In genomic region chr10:63978101-63978500, GRCm38 (mm10) we compare ENCODE assay signal across 11 mouse cellular contexts. TPM values are rescaled to one million over a fixed set of nuclear protein-coding genes. Genes with fewer than 3 reads are reported as not detected.
DNase-seq lines count a peak whose midpoint lies in the region; ATAC-seq and TF ChIP-seq lines count a peak whose summit lies in the region.
"Had no signal": no experiment of that assay in that cellular context is flagged by ENCODE, and none has a peak within 500 bp of the region (broad histone marks: within the 10 kb centered on the region; RNA-seq: fewer than 3 reads in every experiment).

No protein-coding gene starts in this region.

- intact Hi-C loops in heart, postnatal 10 days (cut with DNase I) = no loop called here

- peak overlapping the region; percentile 20; the same call in 1 of the 2 replicates for H3K27ac ChIP-seq in heart, embryonic 13.5 days (replicated peaks)
- H3K27ac ChIP-seq in forebrain, embryonic 15.5 days (replicated peaks) = peak overlapping the region; percentile 47; the same call in 1 of the 2 replicates
- H3K27ac ChIP-seq in midbrain, embryonic 11.5 days (ENCODE audit: low read depth, low read length) = peak overlapping the region; percentile 6; the same call in 1 of the 2 replicates

- 29% methylated on average over 11 of the region's 11 CpGs for WGBS in heart, embryonic 13.5 days
- WGBS in forebrain, embryonic 15.5 days = 16% methylated on average over 11 of the region's 11 CpGs
- WGBS in midbrain, embryonic 11.5 days = 47% methylated on average over 11 of the region's 11 CpGs

- ATAC-seq in heart, embryonic 13.5 days (ENCODE audit: extremely low read depth, insufficient number of reproducible peaks, low FRiP score, low TSS enrichment) = no peak
- ATAC-seq in forebrain, embryonic 15.5 days (replicated peaks) = peak; percentile 47
- peak; percentile 46 for ATAC-seq in midbrain, embryonic 11.5 days (ENCODE audit: low FRiP score)

- no peaks in the 10 kb centered on the region for H3K36me3 ChIP-seq in heart, embryonic 13.5 days
- no peaks in the 10 kb centered on the region for H3K36me3 ChIP-seq in forebrain, embryonic 15.5 days
- H3K36me3 ChIP-seq in midbrain, embryonic 11.5 days (ENCODE audit: control insufficient read depth, insufficient read depth, low read length) = no peaks in the 10 kb centered on the region

- H3K9me3 ChIP-seq in heart, embryonic 13.5 days = no peaks in the 10 kb centered on the region
- no peaks in the 10 kb centered on the region for H3K9me3 ChIP-seq in forebrain, embryonic 15.5 days
- no peaks in the 10 kb centered on the region for H3K9me3 ChIP-seq in midbrain, embryonic 11.5 days (ENCODE audit: control insufficient read depth, low read length)

- no peak for TF ChIP-seq POLR2A in brain, embryonic 14.5 days (IDR thresholded peaks at IDR 0.05; ENCODE audit: borderline replicate concordance, extremely low read depth, insufficient read depth, insufficient read length, poor library complexity, severe bottlenecking)

- H3K4me1 ChIP-seq in heart, embryonic 13.5 days = peaks cover 14% of the 10 kb centered on the region
- peaks cover 15% of the 10 kb centered on the region for H3K4me1 ChIP-seq in forebrain, embryonic 15.5 days
- H3K4me1 ChIP-seq in midbrain, embryonic 11.5 days (ENCODE audit: control insufficient read depth, insufficient read depth, low read length) = peaks cover 5% of the 10 kb centered on the region; the same call in 1 of the 2 replicates

- H3K4me3 ChIP-seq in heart, embryonic 13.5 days = peak overlapping the region; percentile 26
- H3K4me3 ChIP-seq in forebrain, embryonic 15.5 days = peak overlapping the region; percentile 16
- H3K4me3 ChIP-seq in midbrain, embryonic 11.5 days (ENCODE audit: low read depth, low read length) = no peak overlapping the region

- H3K27me3 ChIP-seq in heart, embryonic 13.5 days (replicated peaks) = no peaks in the 10 kb centered on the region
- no peaks in the 10 kb centered on the region for H3K27me3 ChIP-seq in forebrain, embryonic 15.5 days
- H3K27me3 ChIP-seq in midbrain, embryonic 11.5 days (ENCODE audit: control insufficient read depth, insufficient read depth, low read length) = no peaks in the 10 kb centered on the region

- H3K9ac ChIP-seq in heart, embryonic 13.5 days = 0 out of 2 replicates have a peak overlapping the region, but pooled peaks have one; percentile 10
- H3K9ac ChIP-seq in forebrain, embryonic 15.5 days (replicated peaks) = 0 out of 2 replicates have a peak overlapping the region, but pooled peaks have one; percentile 18
- H3K9ac ChIP-seq in midbrain, embryonic 11.5 days (ENCODE audit: low read length) = no peak overlapping the region

- no peak for TF ChIP-seq CTCF in brain, embryonic 14.5 days (IDR thresholded peaks at IDR 0.05; ENCODE audit: borderline replicate concordance, extremely low read depth, insufficient read depth, insufficient read length)

- peak overlapping the region; percentile 58 for H3K4me2 ChIP-seq in heart, embryonic 13.5 days
- H3K4me2 ChIP-seq in forebrain, embryonic 15.5 days (replicated peaks) = peak overlapping the region; percentile 34
- no peak overlapping the region; the same call in 1 of the 2 replicates for H3K4me2 ChIP-seq in midbrain, embryonic 11.5 days

- no peak for DNase-seq in heart, postnatal 10 days
- peak; percentile 69 for DNase-seq in brain, embryonic 14.5 days (ENCODE audit: low read depth)
- DNase-seq in midbrain, embryonic 11.5 days (ENCODE audit: low spot score, missing footprints) = peak; percentile 85
- no peak for DNase-seq in thymus, postnatal 25 days
- DNase-seq in adrenal gland, adult 2 months = no peak
- DNase-seq in MN1 (ENCODE audit: low spot score) = no peak
- DNase-seq: adrenal gland, adult 8-10 months had no signal

RNA-seq across cellular contexts. Expression of gene Gm10118, which starts 50.9 kb away (rescaled TPM):
- 1.9 and 2.3 TPM in 2 replicates for polyA plus RNA-seq in heart, embryonic 13.5 days (2015; fragmentation: Nextera tagmentation; extraction: Ambion mirVana)
- total RNA-seq in heart, postnatal 10 days (2021) = not detected
- 0.39 and 1.4 TPM in 2 replicates for polyA plus RNA-seq in brain, embryonic 14.5 days (2012; rRNA removed)
- polyA plus RNA-seq in forebrain, embryonic 15.5 days (2015; fragmentation: Nextera tagmentation; extraction: Ambion mirVana) = 0.70 and 0.73 TPM in 2 replicates
- 0.07 and 0.12 TPM in 2 replicates for polyA plus RNA-seq in midbrain, embryonic 11.5 days (2014; fragmentation: Nextera tagmentation; extraction: Ambion mirVana)
- total RNA-seq in adrenal gland, adult 2 months (2021) = not detected
- not detected in 2 replicates for polyA plus RNA-seq in adrenal gland, adult 2 months (2012; rRNA removed)
- total RNA-seq: adrenal gland, adult 8-10 months had no signal
- polyA plus RNA-seq: embryonic facial prominence, embryonic 11.5 days; liver, embryonic 16.5 days had no signal

Comparison
In these comparisons a context has a peak if more than half of its experiments do, and no peak if none do; other contexts are left out.
1. DNase-seq: peak in brain, embryonic 14.5 days (single experiment) and midbrain, embryonic 11.5 days (single experiment); none in heart, postnatal 10 days (0 of 2), thymus, postnatal 25 days (single experiment), adrenal gland, adult 2 months (single experiment) and MN1 (single experiment).
2. Peak in every context shown above with its lines, with median percentiles within 50 percentile points of each other: H3K27ac ChIP-seq.